Mouse (Mus musculus) right cerebral cortex, postnatal 36 days (tissue): ENCODE measurements at regions not wholly inside any gene's neighbourhood (a gene's known extent, or its start where the extent isn't known, plus 50 kb on each side); places are given as distances from the start of the nearest gene placed in this dataset.

Source experiments
- DNase-seq, 2 experiments: peaks; one replicate each; pipeline ENCODE4 v3.0.0; 2022; ENCODE audit warnings: low spot score in 2 of 2, mixed read lengths in 1 of 2

- no peak for DNase-seq
Measured at GRCm38 (mm10) chr12:85527011-85527410, 53.3 kb downstream of the Fos start.

- DNase-seq: no peak
Measured at GRCm38 (mm10) chr12:85531638-85532037, 57.9 kb downstream of the Fos start.

- no peak for DNase-seq
Measured at GRCm38 (mm10) chr12:85532221-85532612, 58.5 kb downstream of the Fos start.

- peak in 1 of 2 experiments; percentile 28 for DNase-seq
Measured at GRCm38 (mm10) chr12:85532613-85533460, 59.1 kb downstream of the Fos start.

GRCm38 (mm10) chr12:85533603-85534002 is 59.9 kb downstream of the Fos start:
- DNase-seq: no peak

GRCm38 (mm10) chr12:85539423-85539822 is 59.4 kb upstream of the Jdp2 start:
- no peak for DNase-seq

GRCm38 (mm10) chr12:85541153-85541552 is 57.7 kb upstream of the Jdp2 start:
- no peak for DNase-seq

- DNase-seq: no peak
Measured at GRCm38 (mm10) chr12:85542881-85543280, 55.9 kb upstream of the Jdp2 start.

- no peak for DNase-seq
Measured at GRCm38 (mm10) chr12:85543520-85543919, 55.3 kb upstream of the Jdp2 start.

- no peak for DNase-seq
Measured at GRCm38 (mm10) chr12:85544801-85545200, 54.0 kb upstream of the Jdp2 start.

GRCm38 (mm10) chr12:85545718-85546117 is 53.1 kb upstream of the Jdp2 start:
- DNase-seq: no peak

GRCm38 (mm10) chr12:85548076-85548475 is 50.8 kb upstream of the Jdp2 start:
- no peak for DNase-seq
